Mouse (Mus musculus) kidney, adult 18-20 months (tissue): ENCODE measurements around the gene Smarca2.
"Not testable (repeated sequence)": the region's sequence is repeated elsewhere in the genome, so short reads cannot be mapped to it uniquely, and the experiment has no call there.

Source experiments
- DNase-seq: peaks from one replicate; pipeline ENCODE4 v3.0.0; 2021

The Smarca2 gene

DNA sequence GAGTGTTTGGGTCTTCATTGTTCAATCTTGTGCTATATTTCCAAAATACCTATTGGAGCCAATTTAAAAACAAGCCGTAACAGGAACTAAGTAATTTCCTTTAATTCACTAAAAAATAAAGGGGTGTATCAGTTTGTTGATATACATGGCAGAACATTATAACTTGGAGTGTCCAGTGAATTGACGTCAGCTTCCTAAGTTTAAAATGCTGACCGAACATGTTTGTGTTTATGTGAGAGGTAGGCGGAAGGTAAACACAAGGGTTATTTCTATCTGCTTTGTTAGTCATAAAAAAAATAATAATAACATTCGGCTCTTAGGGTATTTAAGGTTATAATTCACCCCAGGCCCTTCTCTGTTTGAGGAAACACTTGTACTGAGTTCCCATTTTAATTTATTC lies 12.4 kb downstream of the Smarca2 start:
- no peak for DNase-seq

DNA sequence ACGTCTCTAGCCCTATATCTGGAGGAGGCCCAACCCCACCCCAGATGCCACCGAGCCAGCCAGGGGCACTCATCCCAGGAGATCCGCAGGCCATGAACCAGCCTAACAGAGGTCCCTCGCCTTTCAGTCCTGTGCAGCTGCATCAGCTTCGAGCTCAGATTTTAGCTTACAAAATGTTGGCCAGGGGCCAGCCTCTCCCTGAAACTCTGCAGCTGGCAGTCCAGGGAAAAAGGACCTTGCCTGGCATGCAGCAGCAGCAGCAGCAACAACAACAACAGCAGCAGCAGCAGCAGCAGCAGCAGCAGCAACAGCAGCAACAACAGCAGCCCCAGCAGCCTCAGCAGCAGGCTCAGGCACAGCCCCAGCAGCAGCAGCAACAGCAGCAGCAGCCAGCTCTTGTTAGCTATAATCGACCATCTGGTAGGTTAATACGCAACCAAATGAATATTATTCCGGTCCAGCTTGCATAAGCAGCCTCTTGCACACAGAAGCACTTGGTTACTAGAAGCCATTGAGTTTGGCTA lies 25.9 kb downstream of the Smarca2 start:
- DNase-seq: peak; percentile 41

DNA sequence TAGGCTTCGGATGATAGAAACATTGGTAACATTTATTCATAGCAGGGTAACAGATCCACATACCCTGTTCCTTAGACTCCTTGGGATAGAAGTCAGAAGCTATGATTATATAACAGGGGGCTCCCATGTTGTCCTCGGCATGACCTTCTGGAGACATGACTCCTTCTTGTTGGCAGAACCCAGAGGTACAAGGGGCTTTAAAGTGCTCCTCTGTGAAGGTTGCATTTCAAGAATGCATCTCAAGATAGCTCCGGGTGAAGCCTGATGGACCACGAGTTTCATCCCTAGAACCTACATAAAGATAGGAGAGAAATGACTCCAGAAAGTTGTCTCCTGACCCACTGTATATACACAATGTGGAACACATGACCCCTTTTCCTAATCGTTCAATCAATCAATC lies 27.4 kb downstream of the Smarca2 start:
- DNase-seq: no peak

DNA sequence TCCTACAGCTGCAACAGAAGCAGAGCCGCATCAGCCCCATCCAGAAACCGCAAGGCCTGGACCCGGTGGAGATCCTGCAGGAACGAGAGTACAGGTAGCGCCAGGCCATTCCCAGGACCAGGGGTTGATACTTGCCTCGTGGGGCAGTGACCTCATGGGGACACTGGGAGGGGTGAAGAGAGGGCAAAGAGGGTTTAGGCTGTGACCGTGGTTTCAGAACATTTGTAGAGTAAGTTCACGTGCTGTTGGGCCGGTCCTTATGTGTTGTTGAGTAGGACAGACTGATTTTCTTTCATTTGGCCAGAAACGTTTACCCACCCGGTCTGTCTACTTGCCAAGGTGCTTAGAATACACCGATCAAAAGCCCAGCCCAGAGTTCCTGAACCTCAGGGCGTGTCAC lies 35.7 kb downstream of the Smarca2 start:
- no peak for DNase-seq

DNA sequence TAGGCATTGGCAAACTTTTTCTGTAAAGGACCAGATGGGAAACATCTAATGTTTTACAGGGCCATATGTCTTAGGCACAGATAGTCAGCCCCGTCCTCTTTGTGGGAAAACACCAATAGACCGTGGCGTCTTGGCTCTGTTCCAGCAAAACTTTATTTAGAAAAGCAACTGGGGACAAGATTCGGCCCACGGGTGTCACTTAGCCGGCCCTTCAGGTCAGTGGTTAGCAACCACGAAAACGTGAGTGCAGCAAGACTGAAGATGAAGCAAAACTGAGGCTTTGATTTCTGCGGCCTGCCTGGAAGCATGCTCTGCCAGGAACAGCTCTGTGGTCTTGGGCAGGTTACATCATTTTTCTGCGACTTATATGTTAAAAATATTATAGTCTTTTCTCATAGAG lies 36.4 kb downstream of the Smarca2 start:
- DNase-seq: no peak

DNA sequence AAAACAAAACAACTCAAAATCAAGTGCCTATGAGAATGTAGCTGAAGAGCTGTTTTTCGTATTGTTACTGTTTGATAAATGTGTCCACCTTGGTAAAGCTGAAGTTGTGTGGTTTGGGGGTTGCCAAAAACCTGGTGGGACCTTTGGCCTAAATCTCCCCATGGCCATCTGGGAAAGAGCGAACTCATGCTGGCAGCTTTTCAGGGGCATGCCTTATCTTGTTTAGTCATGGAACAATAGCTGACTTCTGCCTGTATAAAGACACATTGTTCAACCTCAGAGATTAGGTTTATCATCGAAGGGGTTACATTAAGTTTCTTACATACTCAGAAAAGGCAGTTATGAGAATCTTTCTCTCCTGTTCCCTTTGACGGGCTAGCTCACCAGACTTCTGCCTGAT lies 38.2 kb downstream of the Smarca2 start:
- no peak for DNase-seq

DNA sequence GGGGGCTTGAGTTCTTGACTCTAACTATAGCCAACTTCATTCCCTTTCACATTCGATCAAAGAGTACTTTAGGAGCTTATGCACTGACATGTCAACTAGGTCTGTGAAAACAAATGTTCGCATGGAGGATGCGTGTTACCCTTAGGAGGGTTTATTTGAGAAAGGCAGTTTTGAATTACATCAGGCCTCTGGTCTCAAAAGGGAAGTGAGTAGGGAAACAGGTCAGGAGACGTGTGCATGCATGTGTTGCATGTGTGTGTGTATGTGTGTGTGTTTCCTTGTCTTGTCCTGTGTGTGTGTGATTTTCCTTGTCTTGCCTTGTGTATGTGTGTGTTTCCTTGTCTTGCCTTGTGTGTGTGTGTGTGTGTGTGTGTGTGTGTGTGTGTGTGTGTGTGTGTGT lies 39.1 kb downstream of the Smarca2 start:
- DNase-seq: no peak

DNA sequence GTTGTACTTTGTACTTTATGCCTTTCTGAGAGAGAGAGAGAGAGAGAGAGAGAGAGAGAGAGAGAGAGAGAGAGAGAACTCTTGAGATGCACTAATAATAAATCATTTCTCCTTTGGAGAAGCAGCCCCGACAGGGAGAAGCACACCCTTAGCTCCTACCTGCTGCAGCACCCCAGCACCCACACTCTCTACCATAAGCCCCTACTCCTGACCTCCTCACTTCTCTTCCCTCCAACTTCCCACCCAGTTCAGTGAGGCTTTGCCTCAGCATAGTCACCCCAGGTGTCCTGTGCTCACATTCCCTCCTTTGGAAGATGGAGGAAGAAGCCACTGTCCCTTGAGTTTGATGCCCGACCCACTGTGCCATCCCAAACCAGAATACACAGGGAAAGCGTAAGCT lies 40.2 kb downstream of the Smarca2 start:
- DNase-seq: no peak

DNA sequence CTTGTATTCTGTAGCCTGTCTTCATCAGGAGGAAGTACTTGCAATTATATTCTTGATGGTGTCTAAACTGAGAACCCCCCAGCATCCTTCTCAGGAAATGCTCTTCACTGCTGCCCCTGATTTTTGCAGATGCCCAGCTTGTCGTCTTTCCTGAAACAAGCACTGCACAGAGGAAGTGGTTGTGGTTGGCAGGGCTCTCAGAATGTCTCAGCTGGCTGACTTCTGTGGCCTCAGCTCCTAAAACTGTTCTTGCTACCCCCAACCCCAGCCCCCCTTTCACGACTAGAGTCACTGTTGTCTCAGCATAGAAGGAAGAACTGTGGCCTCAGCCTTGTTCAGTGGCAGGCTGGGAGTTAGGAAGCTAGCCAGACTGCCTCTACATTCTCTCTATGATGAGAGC lies 41.3 kb downstream of the Smarca2 start:
- no peak for DNase-seq

DNA sequence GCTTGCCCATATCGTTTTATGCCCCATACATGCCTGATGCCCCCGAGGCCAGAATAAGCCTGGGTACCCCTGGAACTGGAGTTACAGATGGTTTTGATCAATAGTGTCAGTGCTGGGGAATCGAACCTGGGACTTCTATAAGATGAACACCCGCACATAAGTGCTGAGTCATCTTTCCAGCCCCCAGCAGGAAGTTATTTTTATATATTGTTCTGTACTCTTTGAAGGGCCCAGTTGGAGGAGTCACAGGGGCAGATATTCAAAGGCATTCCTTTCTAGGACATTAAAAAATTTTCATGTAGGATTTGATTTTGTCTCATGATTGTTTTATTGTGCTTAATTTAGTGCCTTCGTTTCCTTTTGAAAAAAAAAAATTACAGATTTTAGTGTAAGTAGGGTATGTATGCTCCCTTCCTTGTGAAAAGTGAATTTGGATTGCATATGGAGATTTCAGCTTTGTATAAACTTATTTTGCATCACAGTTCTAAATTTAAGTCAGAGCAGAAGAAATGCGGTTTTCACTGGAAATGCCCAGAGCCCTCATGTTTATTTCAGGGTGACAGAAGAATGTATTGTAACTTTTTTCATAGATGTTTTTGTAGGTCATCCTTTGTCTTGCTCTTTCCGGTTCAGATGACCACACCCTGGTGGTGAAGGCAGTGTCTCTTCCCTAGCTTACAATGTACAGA lies 45.9 kb downstream of the Smarca2 start:
- DNase-seq: no peak

DNA sequence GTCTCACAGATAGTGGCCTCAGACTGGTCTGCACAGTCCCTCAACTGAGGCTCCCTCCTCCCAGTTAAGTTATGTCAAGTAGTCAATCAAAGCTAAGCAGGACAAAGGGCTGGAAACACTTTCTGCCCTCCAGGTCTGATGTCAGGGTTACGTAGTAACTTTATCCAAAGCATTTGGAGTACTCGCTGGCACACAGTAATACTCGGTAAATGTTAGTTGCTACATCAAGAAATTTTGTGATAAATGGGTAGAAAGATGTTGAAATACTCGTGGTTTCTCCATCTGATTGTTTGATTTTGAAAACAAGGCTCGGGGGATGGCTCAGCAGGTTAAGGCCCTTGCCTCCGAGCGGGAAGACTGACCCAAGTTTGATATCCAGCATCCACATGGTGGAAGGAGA lies 53.5 kb downstream of the Smarca2 start:
- DNase-seq: no peak

DNA sequence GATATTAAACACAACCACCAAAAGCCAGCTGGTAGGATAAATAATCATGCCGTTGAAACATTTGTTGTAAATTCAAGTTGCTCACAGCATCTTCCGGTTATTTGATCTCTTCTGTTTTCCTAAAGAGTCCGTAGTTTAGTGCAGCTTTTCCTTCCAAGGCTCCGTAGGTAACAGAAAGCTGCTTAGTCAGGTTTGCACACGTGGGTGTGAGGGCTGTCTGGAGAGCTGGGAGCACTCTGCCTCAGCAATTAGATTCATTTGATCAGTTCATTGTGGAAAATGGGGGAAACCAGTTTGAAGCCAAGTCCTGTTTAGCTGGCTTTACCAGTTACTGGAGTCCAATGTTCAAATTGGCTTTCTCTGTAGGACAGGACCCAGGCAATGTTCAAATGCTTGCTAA lies 55.1 kb downstream of the Smarca2 start:
- no peak for DNase-seq

DNA sequence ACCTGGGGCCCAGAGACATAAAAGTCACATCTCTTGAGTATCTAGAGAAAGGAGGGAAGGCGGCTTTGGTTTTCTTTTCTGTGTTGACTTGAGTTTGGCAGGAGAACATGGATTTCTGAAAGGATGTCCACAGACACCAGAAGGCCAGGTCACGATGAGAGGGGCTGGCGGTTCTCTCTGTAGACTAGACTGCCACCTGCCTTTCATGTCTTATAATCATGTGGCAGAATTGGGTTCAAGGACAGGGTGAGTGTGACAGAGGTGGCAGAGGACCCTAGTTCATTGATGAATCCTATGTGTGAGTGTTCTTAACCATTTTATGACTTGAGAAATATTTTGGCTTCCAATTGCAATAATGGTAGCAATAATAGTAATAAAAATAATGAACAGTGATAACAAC lies 56.3 kb downstream of the Smarca2 start:
- no peak for DNase-seq

DNA sequence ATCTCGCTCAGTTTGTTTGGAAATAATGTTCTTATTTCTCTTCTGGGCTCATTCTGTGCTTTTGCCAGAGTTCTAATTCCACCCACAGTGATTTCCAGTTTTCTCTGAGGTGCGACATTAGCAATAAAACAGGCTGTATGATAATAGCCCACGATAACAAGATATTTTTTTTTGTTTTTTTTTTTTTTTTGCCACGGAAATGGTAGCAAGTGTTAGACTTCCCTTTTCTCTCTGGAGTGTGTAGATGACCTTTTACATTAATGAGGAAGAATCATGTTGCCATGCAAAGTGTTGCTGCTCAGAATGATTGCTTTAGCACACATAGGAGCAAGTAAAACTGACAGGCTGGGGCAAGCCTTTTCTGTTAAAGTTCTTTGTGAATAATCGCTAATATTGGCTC lies 61.5 kb downstream of the Smarca2 start:
- no peak for DNase-seq

DNA sequence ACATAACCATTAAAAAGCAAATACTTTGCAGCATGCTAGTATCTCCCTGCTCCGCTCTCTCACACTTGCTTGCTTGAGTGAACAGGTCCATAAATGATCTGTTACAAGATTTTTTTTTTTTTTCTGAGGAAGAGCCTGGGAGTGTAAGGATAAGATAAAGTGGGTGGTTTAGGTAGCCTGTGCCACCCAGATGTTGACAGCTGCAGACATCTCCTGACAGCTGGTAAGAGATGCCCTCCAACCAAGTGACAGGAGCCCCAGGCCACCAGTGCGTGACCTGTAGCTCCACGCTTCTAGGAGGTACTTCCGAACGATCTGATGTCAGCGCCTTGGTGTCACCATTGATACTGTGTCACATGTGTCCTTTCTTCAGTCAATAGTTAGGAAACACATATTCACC lies 65.2 kb downstream of the Smarca2 start:
- DNase-seq: no peak

DNA sequence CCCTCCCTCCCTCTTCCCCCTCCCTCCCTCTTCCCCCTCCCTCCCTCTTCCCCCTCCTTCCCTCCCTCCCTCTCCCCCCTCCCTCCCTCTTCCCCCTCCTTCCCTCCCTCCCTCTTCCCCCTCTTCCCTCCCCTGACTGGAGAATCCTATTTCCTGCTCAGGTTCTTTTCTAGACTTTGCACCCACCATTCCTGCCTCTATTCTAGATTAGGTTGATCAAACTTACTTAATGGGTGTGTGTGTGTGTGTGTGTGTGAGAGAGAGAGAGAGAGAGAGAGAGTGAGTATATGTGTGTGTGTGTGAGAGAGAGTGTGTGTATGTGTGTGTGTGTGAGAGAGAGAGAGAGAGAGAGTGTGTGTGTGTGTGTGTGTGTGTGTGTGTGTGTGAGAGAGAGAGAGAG lies 66.6 kb downstream of the Smarca2 start:
- DNase-seq: not testable (repeated sequence)

DNA sequence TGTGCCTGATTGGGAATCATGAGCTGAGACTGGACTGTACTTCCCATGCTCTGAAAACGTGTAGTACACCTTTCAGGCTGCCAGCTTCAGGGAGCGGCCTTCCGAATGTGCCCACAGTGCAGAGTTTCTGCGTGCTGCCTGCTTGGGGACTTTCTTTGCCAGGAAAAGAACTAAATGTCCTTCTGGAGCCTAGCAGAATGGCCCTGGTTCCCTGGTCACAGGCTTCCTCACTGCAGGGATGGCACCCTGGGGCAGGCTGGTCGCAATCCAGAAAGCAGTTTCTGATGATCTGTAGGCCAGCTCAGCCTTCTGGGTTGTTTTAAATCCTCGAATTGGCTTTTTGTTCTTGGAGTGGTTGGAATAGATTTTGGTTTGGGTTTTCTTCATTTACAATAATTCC lies 71.1 kb downstream of the Smarca2 start:
- no peak for DNase-seq

DNA sequence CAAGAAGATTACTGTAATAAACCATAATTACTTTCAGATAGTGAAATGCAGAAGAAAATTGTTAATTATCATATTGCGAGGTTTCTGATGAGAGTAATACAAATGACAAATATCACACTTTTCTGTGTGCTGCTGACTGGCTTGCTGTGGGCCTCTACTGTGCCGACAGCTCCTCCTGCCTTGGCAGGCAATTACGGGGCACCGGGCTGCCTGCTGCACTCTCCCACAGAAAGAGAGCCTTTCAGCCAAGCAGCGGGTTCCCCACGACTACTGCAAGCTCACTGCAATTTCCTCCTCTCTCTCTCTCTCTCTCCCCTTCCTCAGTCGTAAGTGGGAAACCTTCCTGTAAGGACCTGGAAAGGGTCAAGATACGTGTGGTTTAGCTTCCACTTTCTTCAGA lies 73.7 kb downstream of the Smarca2 start:
- DNase-seq: no peak

DNA sequence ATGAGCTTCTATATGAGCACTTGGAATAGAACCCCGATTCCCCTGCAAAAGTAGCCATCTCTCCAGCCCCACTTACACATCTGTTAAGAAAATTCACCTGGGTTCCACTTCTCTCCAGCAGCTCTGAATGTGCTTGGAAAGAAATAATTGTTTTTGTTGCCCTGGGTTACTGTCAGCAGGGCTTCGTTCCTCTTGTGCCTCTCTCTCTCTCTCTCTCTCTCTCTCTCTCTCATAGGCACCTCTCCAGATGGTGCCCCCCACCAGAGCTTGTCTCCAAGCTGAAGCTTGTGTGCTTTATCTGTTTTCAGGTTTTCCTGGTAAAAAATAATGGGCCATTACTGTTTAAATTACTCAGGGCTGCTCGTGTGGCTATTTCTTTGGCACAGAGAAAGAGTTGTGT lies 74.8 kb downstream of the Smarca2 start:
- DNase-seq: no peak

DNA sequence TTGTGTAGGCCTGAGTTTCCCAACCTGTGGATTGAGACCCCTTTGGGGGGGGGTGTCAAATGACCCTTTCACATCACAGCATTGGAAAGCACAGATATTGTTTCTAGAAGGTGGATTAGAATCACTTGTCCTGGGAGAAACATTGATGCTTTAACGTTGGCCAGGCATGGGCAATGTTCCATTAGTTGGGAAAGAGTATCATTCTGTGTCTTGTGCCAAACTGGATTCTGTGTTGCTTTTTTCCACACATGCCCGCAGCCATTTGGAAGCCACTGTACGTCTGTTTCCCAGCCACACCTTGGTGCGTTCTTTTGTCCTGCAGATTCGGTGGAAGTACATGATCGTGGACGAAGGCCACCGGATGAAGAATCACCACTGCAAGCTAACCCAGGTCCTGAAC lies 76.7 kb downstream of the Smarca2 start:
- no peak for DNase-seq

DNA sequence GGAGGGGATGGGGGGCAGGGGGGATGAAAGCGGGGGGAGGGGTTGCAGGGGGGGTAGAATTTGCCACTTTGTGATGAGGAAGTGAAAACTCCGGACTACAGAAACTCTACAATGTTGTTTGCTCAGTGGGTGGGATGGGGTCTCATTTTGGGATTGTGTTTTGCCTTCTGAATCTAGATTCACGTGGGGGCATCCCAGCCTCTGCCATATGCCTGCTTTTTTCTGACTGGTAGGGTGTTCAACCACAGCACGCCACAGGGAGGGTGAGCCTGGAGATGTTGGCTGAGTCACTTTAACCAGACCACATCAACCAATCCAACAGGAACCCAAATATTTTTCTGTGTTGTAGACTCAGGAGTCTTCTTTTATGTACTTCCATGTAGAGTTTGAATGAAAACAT lies 77.3 kb downstream of the Smarca2 start:
- DNase-seq: no peak

DNA sequence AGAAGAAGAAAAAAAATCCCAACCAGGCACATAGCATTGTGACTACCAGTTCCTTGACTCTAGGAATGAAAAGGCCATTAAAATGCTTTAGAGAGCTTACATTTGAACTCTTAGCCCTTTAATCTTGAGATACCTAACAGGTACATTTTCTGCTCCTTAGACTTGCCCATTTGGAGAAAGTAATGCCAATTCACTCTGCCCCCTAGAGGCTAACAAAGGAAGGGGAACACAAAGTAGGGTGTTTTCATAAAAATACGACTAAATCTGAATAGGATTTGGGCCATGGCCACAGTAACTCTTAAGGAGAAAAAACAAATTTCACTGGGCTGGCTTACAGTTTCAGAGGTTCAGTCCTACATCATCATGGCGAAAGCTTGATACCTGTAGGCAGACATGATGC lies 77.9 kb downstream of the Smarca2 start:
- DNase-seq: no peak

DNA sequence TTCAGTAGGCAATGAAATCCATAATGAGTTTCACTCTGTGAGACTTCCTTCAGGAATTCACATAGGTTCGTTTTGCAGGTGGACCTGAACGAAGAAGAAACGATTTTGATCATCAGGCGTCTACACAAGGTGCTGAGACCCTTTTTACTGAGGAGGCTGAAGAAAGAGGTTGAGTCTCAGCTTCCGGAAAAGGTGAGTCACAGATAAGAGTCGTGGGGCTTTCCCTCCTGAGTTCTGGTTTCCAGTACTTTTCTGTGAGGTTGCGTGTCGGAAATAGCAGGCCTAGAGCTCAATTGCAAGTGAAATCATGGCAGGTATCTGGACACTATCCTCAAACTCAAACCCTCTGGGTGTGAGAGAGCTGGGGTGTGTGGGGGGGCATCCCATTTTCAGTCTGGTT lies 78.9 kb downstream of the Smarca2 start:
- no peak for DNase-seq

DNA sequence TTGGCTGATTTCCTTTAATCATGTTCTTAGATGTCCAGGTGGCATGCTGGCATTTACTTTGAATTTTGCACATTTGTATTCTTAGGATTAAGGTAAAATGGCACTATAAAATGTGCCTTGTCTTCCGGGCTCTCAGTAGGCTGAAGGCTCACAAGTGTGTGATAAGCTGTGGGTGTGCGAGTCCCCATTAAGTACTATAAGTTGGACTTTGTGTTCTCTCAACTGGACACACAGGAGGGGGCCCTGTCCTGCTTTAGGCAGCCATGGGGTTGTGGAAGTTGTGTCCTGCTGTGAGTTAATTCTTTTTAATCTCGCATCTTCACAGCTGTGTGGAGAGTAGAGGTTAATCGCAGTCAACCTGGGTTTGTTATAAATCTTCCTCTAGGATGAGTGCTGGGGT lies 85.7 kb downstream of the Smarca2 start:
- no peak for DNase-seq

DNA sequence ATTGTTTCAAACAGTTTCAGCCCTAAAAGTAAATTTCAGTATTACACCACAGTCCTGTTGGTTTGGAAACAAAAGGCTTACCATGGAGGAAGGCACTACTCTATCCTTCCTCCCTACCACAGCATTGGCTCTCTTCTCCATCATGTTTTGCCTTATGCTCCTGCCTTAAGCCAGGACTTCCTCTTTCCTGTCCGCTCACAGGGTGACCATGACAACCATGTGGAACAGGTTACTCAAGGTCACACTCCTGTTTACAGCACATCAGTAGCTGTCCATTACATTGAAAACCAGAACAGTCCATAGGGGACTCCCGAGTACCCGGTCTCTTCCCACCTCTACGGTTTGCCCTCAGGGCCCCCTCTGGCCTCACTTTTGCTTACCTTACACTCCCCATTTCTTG lies 92.3 kb downstream of the Smarca2 start:
- DNase-seq: no peak
